Mouse (Mus musculus): ENCODE data around the gene Smo.
A peak's percentile ranks its signal among the peaks of the same experiment; 100 is the strongest.

The Smo gene

GRCm38 (mm10) chr6:29735336-29735688, at the start of gene Smo:
Gene Smo, plus strand, starts transcription at chr6:29735503.
- DNase-seq = peak; percentile 83

GRCm38 (mm10) chr6:29685952-29686351, 49.4 kb upstream of the Smo start:
- no peak for DNase-seq

- DNase-seq = no peak
These were observed 45.8 kb upstream of the Smo start for GRCm38 (mm10) chr6:29689458-29689857.

GRCm38 (mm10) chr6:29693953-29694352, 41.4 kb upstream of the Smo start, which contains the start of gene Tspan33:
Gene Tspan33, plus strand, starts transcription at chr6:29694222.
- DNase-seq = peak; percentile 87

GRCm38 (mm10) chr6:29694375-29695289, 40.7 kb upstream of the Smo start:
- DNase-seq = no peak

GRCm38 (mm10) chr6:29695290-29695674, 40.0 kb upstream of the Smo start:
- no peak for DNase-seq

GRCm38 (mm10) chr6:29695975-29696374, 39.3 kb upstream of the Smo start:
- DNase-seq = no peak

- no peak for DNase-seq
These were observed 38.2 kb upstream of the Smo start for GRCm38 (mm10) chr6:29697139-29697538.

- no peak for DNase-seq
These were observed 37.8 kb upstream of the Smo start for GRCm38 (mm10) chr6:29697548-29697947.

GRCm38 (mm10) chr6:29699085-29699745, 36.1 kb upstream of the Smo start:
- DNase-seq = no peak

GRCm38 (mm10) chr6:29701051-29701450, 34.3 kb upstream of the Smo start:
- DNase-seq = no peak

- DNase-seq = no peak
These were observed 33.2 kb upstream of the Smo start for GRCm38 (mm10) chr6:29702126-29702525.

GRCm38 (mm10) chr6:29704143-29704542, 31.2 kb upstream of the Smo start:
- no peak for DNase-seq

- DNase-seq = no peak
These were observed 27.4 kb upstream of the Smo start for GRCm38 (mm10) chr6:29707902-29708301.

- no peak for DNase-seq
These were observed 24.0 kb upstream of the Smo start for GRCm38 (mm10) chr6:29711318-29711717.

- no peak for DNase-seq
These were observed 23.2 kb upstream of the Smo start for GRCm38 (mm10) chr6:29712011-29712584.

- DNase-seq = peak; percentile 37
These were observed 18.5 kb upstream of the Smo start for GRCm38 (mm10) chr6:29716624-29717365.

- no peak for DNase-seq
These were observed 17.8 kb upstream of the Smo start for GRCm38 (mm10) chr6:29717541-29717940.

- no peak for DNase-seq
These were observed 17.3 kb upstream of the Smo start for GRCm38 (mm10) chr6:29717952-29718521.

- peak; percentile 66 for DNase-seq
These were observed 16.4 kb upstream of the Smo start for GRCm38 (mm10) chr6:29718894-29719329.

GRCm38 (mm10) chr6:29721890-29722289, 13.4 kb upstream of the Smo start:
- no peak for DNase-seq

- no peak for DNase-seq
These were observed 8.6 kb upstream of the Smo start for GRCm38 (mm10) chr6:29726576-29727200.

Data from thymus, postnatal 25 days (tissue).